Mouse (Mus musculus): ENCODE data around the gene Gramd1b. TPM values are rescaled to one million over a fixed set of nuclear protein-coding genes. Genes with fewer than 3 reads are reported as not detected.
A peak's percentile ranks its signal among the peaks of the same experiment; 100 is the strongest.

Gramd1b gene
- polyA plus RNA-seq, 1 experiment from 2014 or later, result 4.2 TPM

- H3K9me3 ChIP-seq (ENCODE audit: control insufficient read depth, low read length), result no peaks in the 10 kb centered on the region
- H3K4me1 ChIP-seq (replicated peaks; ENCODE audit: control insufficient read depth, insufficient read depth, low read length), result peaks cover 2% of the 10 kb centered on the region; the same call in 1 of the 2 replicates
- H3K27me3 ChIP-seq (ENCODE audit: control insufficient read depth, insufficient read depth, low read depth, low read length), result no peaks in the 10 kb centered on the region
- no peak overlapping the region for H3K4me2 ChIP-seq (ENCODE audit: low read depth, low read length)
- no peak overlapping the region for H3K9ac ChIP-seq (ENCODE audit: low read length)
- ATAC-seq (ENCODE audit: low read depth), result peak; percentile 72
- no peak overlapping the region for H3K4me3 ChIP-seq (ENCODE audit: low read length)
- peak overlapping the region; percentile 55 for H3K27ac ChIP-seq (ENCODE audit: low read length)
- WGBS, result 41% methylated on average over 5 of the region's 5 CpGs
- H3K36me3 ChIP-seq (ENCODE audit: control insufficient read depth, insufficient read depth, low read length), result no peaks in the 10 kb centered on the region
Measured at GRCm38 (mm10) chr9:40336701-40337100, 194.5 kb downstream of the Gramd1b start.

GRCm38 (mm10) chr9:40334617-40335016, 196.6 kb downstream of the Gramd1b start:
- Histone ChIP-seq H3K27me3 (ENCODE audit: control insufficient read depth, insufficient read depth, low read depth, low read length) (no peaks in the 10 kb centered on the region), H3K27ac (ENCODE audit: low read length) (no peak overlapping the region), H3K9me3 (ENCODE audit: control insufficient read depth, low read length) (no peaks in the 10 kb centered on the region), H3K4me1 (replicated peaks; ENCODE audit: control insufficient read depth, insufficient read depth, low read length) (no peaks in the 10 kb centered on the region; the same call in 1 of the 2 replicates), H3K9ac (ENCODE audit: low read length) (no peak overlapping the region), H3K36me3 (ENCODE audit: control insufficient read depth, insufficient read depth, low read length) (no peaks in the 10 kb centered on the region), H3K4me3 (ENCODE audit: low read length) (no peak overlapping the region), H3K4me2 (ENCODE audit: low read depth, low read length) (no peak overlapping the region)
- 71% methylated on average over 2 of the region's 2 CpGs for WGBS
- no peak for ATAC-seq (ENCODE audit: low read depth)

- H3K4me1 ChIP-seq (replicated peaks; ENCODE audit: control insufficient read depth, insufficient read depth, low read length), result no peaks in the 10 kb centered on the region; the same call in 1 of the 2 replicates
- ATAC-seq (ENCODE audit: low read depth), result no peak
- no peak overlapping the region for H3K9ac ChIP-seq (ENCODE audit: low read length)
- H3K36me3 ChIP-seq (ENCODE audit: control insufficient read depth, insufficient read depth, low read length), result no peaks in the 10 kb centered on the region
- no peak overlapping the region for H3K27ac ChIP-seq (ENCODE audit: low read length)
- no peak overlapping the region for H3K4me2 ChIP-seq (ENCODE audit: low read depth, low read length)
- H3K4me3 ChIP-seq (ENCODE audit: low read length), result no peak overlapping the region
- no peaks in the 10 kb centered on the region for H3K27me3 ChIP-seq (ENCODE audit: control insufficient read depth, insufficient read depth, low read depth, low read length)
- 55% methylated on average over 9 of the region's 9 CpGs for WGBS
- no peaks in the 10 kb centered on the region for H3K9me3 ChIP-seq (ENCODE audit: control insufficient read depth, low read length)
Measured at GRCm38 (mm10) chr9:40333649-40334396, 197.4 kb downstream of the Gramd1b start.

GRCm38 (mm10) chr9:40332731-40333648, 198.2 kb downstream of the Gramd1b start:
- no peaks in the 10 kb centered on the region; the same call in 1 of the 2 replicates for H3K4me1 ChIP-seq (replicated peaks; ENCODE audit: control insufficient read depth, insufficient read depth, low read length)
- 73% methylated on average over 31 of the region's 31 CpGs for WGBS
- H3K27me3 ChIP-seq (ENCODE audit: control insufficient read depth, insufficient read depth, low read depth, low read length), result no peaks in the 10 kb centered on the region

GRCm38 (mm10) chr9:40332326-40332725, 198.9 kb downstream of the Gramd1b start:
- Histone ChIP-seq H3K9me3 (ENCODE audit: control insufficient read depth, low read length) (no peaks in the 10 kb centered on the region), H3K4me3 (ENCODE audit: low read length) (no peak overlapping the region), H3K4me2 (ENCODE audit: low read depth, low read length) (no peak overlapping the region), H3K36me3 (ENCODE audit: control insufficient read depth, insufficient read depth, low read length) (no peaks in the 10 kb centered on the region), H3K9ac (ENCODE audit: low read length) (no peak overlapping the region), H3K27me3 (ENCODE audit: control insufficient read depth, insufficient read depth, low read depth, low read length) (no peaks in the 10 kb centered on the region), H3K4me1 (replicated peaks; ENCODE audit: control insufficient read depth, insufficient read depth, low read length) (no peaks in the 10 kb centered on the region; the same call in 1 of the 2 replicates), H3K27ac (ENCODE audit: low read length) (no peak overlapping the region)
- ATAC-seq (ENCODE audit: low read depth), result no peak
- WGBS, result 70% methylated on average over 4 of the region's 4 CpGs

More at GRCm38 (mm10) chr9:40332731-40333648, 198.2 kb downstream of the Gramd1b start:
- H3K4me2 ChIP-seq (ENCODE audit: low read depth, low read length), result no peak overlapping the region
- H3K4me3 ChIP-seq (ENCODE audit: low read length), result no peak overlapping the region
- no peak for ATAC-seq (ENCODE audit: low read depth)
- no peaks in the 10 kb centered on the region for H3K36me3 ChIP-seq (ENCODE audit: control insufficient read depth, insufficient read depth, low read length)
- no peak overlapping the region for H3K27ac ChIP-seq (ENCODE audit: low read length)
- no peaks in the 10 kb centered on the region for H3K9me3 ChIP-seq (ENCODE audit: control insufficient read depth, low read length)
- no peak overlapping the region for H3K9ac ChIP-seq (ENCODE audit: low read length)

- WGBS, result 90% methylated on average over 15 of the region's 15 CpGs
- Histone ChIP-seq H3K9ac (ENCODE audit: low read length) (no peak overlapping the region), H3K36me3 (ENCODE audit: control insufficient read depth, insufficient read depth, low read length) (no peaks in the 10 kb centered on the region), H3K4me3 (ENCODE audit: low read length) (no peak overlapping the region), H3K27ac (ENCODE audit: low read length) (no peak overlapping the region), H3K4me2 (ENCODE audit: low read depth, low read length) (no peak overlapping the region), H3K27me3 (ENCODE audit: control insufficient read depth, insufficient read depth, low read depth, low read length) (no peaks in the 10 kb centered on the region), H3K9me3 (ENCODE audit: control insufficient read depth, low read length) (no peaks in the 10 kb centered on the region), H3K4me1 (replicated peaks; ENCODE audit: control insufficient read depth, insufficient read depth, low read length) (no peaks in the 10 kb centered on the region; the same call in 1 of the 2 replicates)
- no peak for ATAC-seq (ENCODE audit: low read depth)
Measured at GRCm38 (mm10) chr9:40331411-40332286, 199.5 kb downstream of the Gramd1b start.

- no peak overlapping the region for H3K4me2 ChIP-seq (ENCODE audit: low read depth, low read length)
- H3K4me3 ChIP-seq (ENCODE audit: low read length), result no peak overlapping the region
- H3K27me3 ChIP-seq (ENCODE audit: control insufficient read depth, insufficient read depth, low read depth, low read length), result no peaks in the 10 kb centered on the region
- H3K27ac ChIP-seq (ENCODE audit: low read length), result no peak overlapping the region
- H3K36me3 ChIP-seq (ENCODE audit: control insufficient read depth, insufficient read depth, low read length), result no peaks in the 10 kb centered on the region
- no peaks in the 10 kb centered on the region for H3K9me3 ChIP-seq (ENCODE audit: control insufficient read depth, low read length)
- H3K4me1 ChIP-seq (replicated peaks; ENCODE audit: control insufficient read depth, insufficient read depth, low read length), result peaks cover 2% of the 10 kb centered on the region
- 55% methylated on average over 19 of the region's 19 CpGs for whole genome bisulfite sequencing
- no peak overlapping the region for H3K9ac ChIP-seq (ENCODE audit: low read length)
- ATAC-seq (ENCODE audit: low read depth), result peak; percentile 89
Measured at GRCm38 (mm10) chr9:40330609-40331382, 200.4 kb downstream of the Gramd1b start.

GRCm38 (mm10) chr9:40326260-40326915, 204.8 kb downstream of the Gramd1b start:
- Histone ChIP-seq H3K27me3 (ENCODE audit: control insufficient read depth, insufficient read depth, low read depth, low read length) (no peaks in the 10 kb centered on the region), H3K36me3 (ENCODE audit: control insufficient read depth, insufficient read depth, low read length) (no peaks in the 10 kb centered on the region), H3K4me3 (ENCODE audit: low read length) (no peak overlapping the region), H3K4me1 (replicated peaks; ENCODE audit: control insufficient read depth, insufficient read depth, low read length) (peaks cover 20% of the 10 kb centered on the region), H3K4me2 (ENCODE audit: low read depth, low read length) (no peak overlapping the region), H3K9me3 (ENCODE audit: control insufficient read depth, low read length) (no peaks in the 10 kb centered on the region), H3K9ac (ENCODE audit: low read length) (no peak overlapping the region), H3K27ac (ENCODE audit: low read length) (no peak overlapping the region)
- ATAC-seq (ENCODE audit: low read depth), result no peak
- WGBS, result 44% methylated on average over 7 of the region's 7 CpGs

Data from lung, embryonic 16.5 days (tissue).